Mouse (Mus musculus) T-cell, adult 66 days (primary cell): ENCODE results near the gene Cby1. TPM values are rescaled to one million over a fixed set of nuclear protein-coding genes. Genes with fewer than 3 reads are reported as not detected.

Experiments used
- total RNA-seq, 2 experiments: library from RNA; stranded (reverse); gene quantifications; 3 replicates in 1 of 2; 4 replicates in 1 of 2; pipeline ENCODE4 v1.2.4; 2023

Gene Cby1
- 10 to 100 TPM in 1 of 2 experiments, 1 to 10 TPM in 1; 6.3 to 12.1 TPM for total RNA-seq

GRCm38 (mm10) chr15:79658531-79659375 lies at the start of gene Cby1, which contains the start of gene Fam227a:
Cby1 (plus strand) TSS chr15:79659199.
Fam227a (minus strand) TSS chr15:79658956.

GRCm38 (mm10) chr15:79670249-79670971 lies 11.4 kb downstream of the Cby1 start, which contains the start of gene Tomm22:
Tomm22 (plus strand) TSS chr15:79670861.

GRCm38 (mm10) chr15:79687646-79688267 lies 28.8 kb downstream of the Cby1 start, which contains the start of gene Josd1:
Josd1 (minus strand) TSS chr15:79687919.

GRCm38 (mm10) chr15:79690426-79691022 lies 31.5 kb downstream of the Cby1 start, which contains the start of gene Gtpbp1:
Gtpbp1 (plus strand) TSS chr15:79690845.

Other genes with a start within 250 kb of the Cby1 start
- gene Csnk1e, start 203.6 kb upstream of the Cby1 start, total RNA-seq, result 10 to 100 TPM; 39.9 to 43.8 TPM
- gene Kcnj4, start 154.0 kb upstream of the Cby1 start, total RNA-seq, result not detected
- gene Kdelr3, start 142.8 kb upstream of the Cby1 start, total RNA-seq, result not detected
- 100 to 1,000 TPM; 307 to 331 TPM for gene Ddx17, start 112.5 kb upstream of the Cby1 start, total RNA-seq
- gene Dmc1, start 54.1 kb upstream of the Cby1 start, total RNA-seq, result under 1 TPM in 1 of 2 experiments, not detected in 1; 0.50 TPM
- 1 to 10 TPM in 1 of 2 experiments, under 1 TPM in 1; 0.39 to 1.4 TPM for gene Fam227a, start 243 bp upstream of the Cby1 start, total RNA-seq
- 100 to 1,000 TPM; 121 to 125 TPM for gene Tomm22, start 11.7 kb downstream of the Cby1 start, total RNA-seq
- gene Josd1, start 28.7 kb downstream of the Cby1 start, total RNA-seq, result 10 to 100 TPM; 21.7 to 22.4 TPM
- 100 to 1,000 TPM; 123 to 142 TPM for gene Gtpbp1, start 31.6 kb downstream of the Cby1 start, total RNA-seq
- 100 to 1,000 TPM; 459 to 481 TPM for gene Sun2, start 83.3 kb downstream of the Cby1 start, total RNA-seq
- 1 to 10 TPM; 4.9 to 5.0 TPM for gene Dnal4, start 118.7 kb downstream of the Cby1 start, total RNA-seq
- under 1 TPM in 1 of 2 experiments, not detected in 1; 0.41 TPM for gene Nptxr, start 145.6 kb downstream of the Cby1 start, total RNA-seq
- not detected for gene Npcd, start 175.0 kb downstream of the Cby1 start, total RNA-seq
- gene Cbx6, start 175.5 kb downstream of the Cby1 start, total RNA-seq, result 10 to 100 TPM; 17.6 to 21.0 TPM
- 100 to 1,000 TPM; 123 to 145 TPM for gene Apobec3, start 232.5 kb downstream of the Cby1 start, total RNA-seq